Mouse (Mus musculus) liver, embryonic 16.5 days (tissue): ENCODE measurements around the gene Jtb. TPM values are rescaled to one million over a fixed set of nuclear protein-coding genes. Genes with fewer than 3 reads are reported as not detected.

Experiments used
- ATAC-seq: fragments of 200-750 bp; cut with Nextera tagmentation; 2 replicates; pipeline ENCODE4 v1.8.0; 2017; ENCODE audit warnings: low read depth, mild to moderate bottlenecking, moderate number of reproducible peaks, moderate library complexity
- H3K27ac ChIP-seq: fragments of 300-500 bp; sonication (generic); 2 replicates; pipeline ENCODE4 v1.5.1; 2014; ENCODE audit warnings: mild to moderate bottlenecking, low read length
- H3K27me3 ChIP-seq: fragments of 300-500 bp; sonication (generic); 2 replicates; pipeline ENCODE4 v1.6.1; 2014; ENCODE audit warnings: low read depth, low read length, mixed read lengths; ENCODE audit not compliant: control insufficient read depth, insufficient read depth
- H3K36me3 ChIP-seq: fragments of 300-500 bp; sonication (generic); 2 replicates; pipeline ENCODE4 v1.6.1; 2014; ENCODE audit warnings: mild to moderate bottlenecking; ENCODE audit not compliant: control insufficient read depth, insufficient read depth
- H3K4me1 ChIP-seq: fragments of 300-500 bp; sonication (generic); 2 replicates; pipeline ENCODE4 v1.6.1; 2014; ENCODE audit warnings: low read depth, low read length, mixed read lengths; ENCODE audit not compliant: control insufficient read depth
- H3K4me2 ChIP-seq: fragments of 300-500 bp; sonication (generic); 2 replicates; pipeline ENCODE4 v1.6.1; 2014; ENCODE audit warnings: low read depth, low read length, mixed read lengths
- H3K4me3 ChIP-seq: fragments of 300-500 bp; sonication (generic); 2 replicates; pipeline ENCODE4 v1.5.1; 2014; ENCODE audit warnings: low read depth, mild to moderate bottlenecking, low read length
- H3K9ac ChIP-seq: fragments of 300-500 bp; sonication (generic); 2 replicates; pipeline ENCODE4 v1.6.1; 2014; ENCODE audit warnings: low read depth, low read length
- H3K9me3 ChIP-seq: fragments of 300-500 bp; sonication (generic); replicated peaks from 2 replicates; pipeline ENCODE4 v1.6.1; 2016; ENCODE audit warnings: low read length; ENCODE audit not compliant: control insufficient read depth
- WGBS: fragments of 180-500 bp; shearing (Covaris S2); extraction: QIAGEN DNeasy Blood & Tissue Kit; methylation state at CpG from one replicate; pipeline ENCODE4 v1.1.7; 2014; ENCODE audit not compliant: insufficient replicate concordance; 5-methylcytosine and 5-hydroxymethylcytosine counted together
- polyA plus RNA-seq: library from polyadenylated mRNA; unstranded; fragments of >200 nt; fragmentation: Nextera tagmentation; extraction: Ambion mirVana; gene quantifications from 2 replicates; pipeline ENCODE4 v1.2.1, GENCODE M21; 2015

Jtb gene
- polyA plus RNA-seq, 1 experiment from 2014 or later = 35.7 TPM

DNA sequence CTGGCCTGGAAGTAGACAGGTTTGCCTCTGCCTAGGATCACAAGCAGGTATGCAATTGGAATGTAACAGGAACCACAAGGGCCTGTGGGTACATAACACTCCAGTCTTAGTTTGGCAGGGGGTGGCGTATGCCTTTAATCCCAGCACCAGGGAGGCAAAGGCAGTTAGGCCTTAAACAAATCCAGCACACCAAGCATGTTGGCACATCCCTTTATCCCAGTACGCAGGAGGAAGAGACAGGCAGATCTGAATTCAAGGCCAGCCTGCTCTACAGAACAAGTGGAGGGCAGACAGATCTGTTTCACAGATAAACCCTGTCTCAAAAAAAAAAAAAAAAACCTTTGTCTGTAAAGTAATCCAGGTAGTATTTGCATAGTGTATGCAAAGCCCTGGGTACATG is 22.7 kb upstream of the Jtb start:
- ATAC-seq = no peak
- 76% methylated on average over 2 of the region's 2 CpGs for WGBS
- H3K27ac ChIP-seq = no peak overlapping the region

DNA sequence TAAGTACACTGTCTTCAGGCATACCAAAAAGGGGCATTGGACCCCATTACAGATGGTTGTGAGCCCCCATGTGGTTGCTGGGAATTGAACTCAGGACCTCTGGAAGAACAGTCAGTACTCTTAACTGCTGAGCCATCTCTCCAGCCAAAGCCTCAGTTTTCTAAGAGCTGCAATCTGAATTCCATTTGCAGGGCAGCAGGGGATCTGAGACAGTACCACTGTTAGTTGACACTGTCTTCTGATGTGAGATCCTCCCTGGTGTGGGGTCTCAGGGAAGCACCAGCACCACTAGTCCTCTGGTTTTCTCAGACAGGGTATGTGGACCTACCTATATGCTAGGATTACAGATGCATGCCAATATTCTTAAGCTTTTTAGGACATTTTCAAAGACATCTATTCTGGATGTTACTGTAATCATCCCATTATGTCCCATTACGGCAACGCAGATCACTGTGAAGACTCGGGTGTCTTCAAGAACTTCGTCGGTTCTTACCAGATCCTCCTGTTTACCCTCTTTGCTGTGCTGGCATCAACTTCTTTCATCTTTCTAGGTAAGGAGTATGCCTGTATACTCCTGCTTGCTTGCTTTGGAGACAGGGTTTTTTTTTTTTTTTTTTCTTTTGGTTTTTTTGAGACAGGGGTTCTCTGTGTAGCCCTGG is 21.4 kb upstream of the Jtb start:
- H3K36me3 ChIP-seq = peaks cover 41% of the 10 kb centered on the region

More for the DNA sequence above, 22.7 kb upstream of the Jtb start:
- H3K9ac ChIP-seq = no peak overlapping the region
- H3K4me1 ChIP-seq = peaks cover 17% of the 10 kb centered on the region
- H3K27me3 ChIP-seq = no peaks in the 10 kb centered on the region
- no peak overlapping the region for H3K4me3 ChIP-seq
- H3K9me3 ChIP-seq = no peaks in the 10 kb centered on the region
- H3K36me3 ChIP-seq = peaks cover 41% of the 10 kb centered on the region
- no peak overlapping the region for H3K4me2 ChIP-seq

DNA sequence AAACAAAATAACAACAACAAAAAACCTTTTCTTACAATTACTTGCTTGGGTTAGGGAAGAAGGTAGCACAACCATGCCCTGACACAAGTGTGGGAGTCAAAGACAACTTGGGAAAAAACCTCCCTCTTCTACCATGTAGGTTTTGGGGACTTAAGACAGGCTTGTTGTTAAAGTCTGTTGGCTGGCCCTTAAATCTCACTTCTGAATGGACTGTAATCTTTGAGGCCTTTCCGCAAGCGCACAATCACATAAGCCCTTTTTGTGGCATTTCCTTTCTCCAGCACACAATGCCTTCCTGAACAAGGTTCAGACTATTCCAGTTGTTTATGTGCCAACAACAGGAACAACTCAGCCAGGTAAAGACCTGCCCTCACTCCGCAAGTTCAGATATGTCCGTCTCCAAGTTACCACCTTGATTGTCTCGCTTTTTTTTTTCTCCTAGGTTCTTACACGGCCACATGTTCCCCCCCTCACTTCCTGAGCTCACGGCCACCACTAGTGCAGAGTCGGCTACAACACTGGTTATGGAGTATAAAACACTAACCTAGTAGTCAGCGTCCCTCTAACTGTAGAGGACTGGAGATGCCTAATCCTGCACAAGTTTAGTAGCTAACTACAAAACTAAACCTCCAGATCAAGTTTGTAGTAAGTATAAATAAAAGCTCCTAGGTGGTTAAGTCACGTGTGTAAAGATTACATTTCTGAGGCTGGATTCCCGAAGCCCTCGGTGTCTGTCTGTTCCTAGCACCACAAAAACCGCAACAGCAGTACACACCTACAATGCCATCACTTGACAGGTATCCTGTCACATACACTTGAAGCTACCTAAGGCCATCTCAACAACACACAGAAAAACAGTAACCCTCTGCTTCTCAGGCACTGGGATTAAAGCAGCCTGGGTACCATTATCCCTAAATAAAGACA is 19.7 kb upstream of the Jtb start:
- WGBS = 44% methylated on average over 13 of the region's 13 CpGs
- no peak overlapping the region for H3K27ac ChIP-seq
- ATAC-seq = no peak
- peak overlapping the region; percentile 71 for H3K4me2 ChIP-seq
- H3K4me3 ChIP-seq = peak overlapping the region; percentile 84
- H3K27me3 ChIP-seq = no peaks in the 10 kb centered on the region; the same call in 1 of the 2 replicates
- peak overlapping the region; percentile 77 for H3K9ac ChIP-seq
- H3K4me1 ChIP-seq = peaks cover 24% of the 10 kb centered on the region
- H3K9me3 ChIP-seq = no peaks in the 10 kb centered on the region
- H3K36me3 ChIP-seq = peaks cover 41% of the 10 kb centered on the region

More for the DNA sequence above, 21.4 kb upstream of the Jtb start:
- ATAC-seq = no peak
- Histone ChIP-seq H3K4me3 (no peak overlapping the region), H3K27me3 (no peaks in the 10 kb centered on the region), H3K9me3 (no peaks in the 10 kb centered on the region), H3K4me2 (no peak overlapping the region), H3K4me1 (peaks cover 24% of the 10 kb centered on the region), H3K27ac (no peak overlapping the region), H3K9ac (no peak overlapping the region)
- WGBS = 86% methylated on average over 5 of the region's 5 CpGs

DNA sequence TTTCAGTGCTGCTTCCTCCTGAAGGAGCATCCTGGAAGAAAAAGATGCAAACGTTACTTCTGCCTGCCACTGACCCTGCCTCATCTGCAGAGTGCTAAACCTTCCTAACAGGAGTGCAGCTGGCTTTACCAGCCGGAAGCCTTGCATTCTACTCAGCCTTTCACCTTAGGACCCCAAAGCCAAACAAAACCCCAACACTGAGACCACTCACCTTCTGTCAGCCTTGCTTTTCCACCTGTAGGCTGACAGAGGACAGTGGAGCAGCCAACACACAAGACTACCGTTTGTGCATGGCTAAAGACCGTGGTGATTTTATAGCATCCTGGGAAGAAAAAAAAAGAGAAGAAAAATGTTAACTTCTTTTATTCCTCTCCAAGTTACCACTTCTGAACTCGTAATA is 18.7 kb upstream of the Jtb start:
- Histone ChIP-seq H3K9me3 (no peaks in the 10 kb centered on the region), H3K27me3 (no peaks in the 10 kb centered on the region; the same call in 1 of the 2 replicates), H3K4me2 (peak overlapping the region; percentile 71), H3K27ac (no peak overlapping the region), H3K9ac (peak overlapping the region; percentile 77), H3K4me3 (peak overlapping the region; percentile 84), H3K4me1 (peaks cover 24% of the 10 kb centered on the region), H3K36me3 (peaks cover 41% of the 10 kb centered on the region)
- 4% methylated on average over 5 of the region's 5 CpGs for WGBS
- ATAC-seq = no peak

DNA sequence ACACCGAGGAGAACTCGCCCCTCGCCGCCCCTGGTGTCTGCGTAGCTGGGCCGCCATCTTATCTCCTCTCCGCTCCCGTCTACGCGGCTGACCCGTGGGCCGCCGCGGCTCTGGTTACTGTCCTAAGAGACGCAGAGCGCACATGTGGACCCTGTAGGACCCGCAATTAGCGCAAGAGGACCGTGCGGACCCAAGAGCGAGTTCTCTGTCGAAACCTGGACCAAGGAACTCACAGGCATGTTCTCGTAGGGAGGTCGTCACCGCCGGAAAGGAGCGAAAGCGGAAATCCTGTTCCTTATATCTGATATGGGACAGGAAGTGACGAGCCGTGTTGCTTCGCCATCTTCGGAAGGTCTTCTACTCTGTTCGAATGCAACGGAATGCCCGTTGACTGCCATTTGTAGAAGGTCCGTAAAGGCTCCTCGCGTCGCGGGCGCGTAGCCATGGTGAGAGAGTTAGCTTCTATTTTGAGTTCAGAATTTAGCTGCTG is 18.0 kb upstream of the Jtb start, which contains the start of the genes Rps27 and Rab13:
TSS of gene Rps27 (minus strand) at position 275 of the 490 bp plus-strand sequence.
TSS of gene Rab13 (plus strand) at position 319 of the 490 bp plus-strand sequence.
- peaks cover 24% of the 10 kb centered on the region for H3K4me1 ChIP-seq
- H3K27ac ChIP-seq = peak within 1 kb of the TSS; percentile 80
- no peaks in the 10 kb centered on the region for H3K9me3 ChIP-seq
- H3K9ac ChIP-seq = peak within 1 kb of the TSS; percentile 77
- peak within 1 kb of the TSS; percentile 84 for H3K4me3 ChIP-seq
- peak; percentile 93 for ATAC-seq
- peak within 1 kb of the TSS; percentile 71 for H3K4me2 ChIP-seq
- peaks cover 34% of the 10 kb centered on the region for H3K36me3 ChIP-seq
- no peaks in the 10 kb centered on the region; the same call in 1 of the 2 replicates for H3K27me3 ChIP-seq
- WGBS = under 1% methylated on average over 42 of the region's 42 CpGs

DNA sequence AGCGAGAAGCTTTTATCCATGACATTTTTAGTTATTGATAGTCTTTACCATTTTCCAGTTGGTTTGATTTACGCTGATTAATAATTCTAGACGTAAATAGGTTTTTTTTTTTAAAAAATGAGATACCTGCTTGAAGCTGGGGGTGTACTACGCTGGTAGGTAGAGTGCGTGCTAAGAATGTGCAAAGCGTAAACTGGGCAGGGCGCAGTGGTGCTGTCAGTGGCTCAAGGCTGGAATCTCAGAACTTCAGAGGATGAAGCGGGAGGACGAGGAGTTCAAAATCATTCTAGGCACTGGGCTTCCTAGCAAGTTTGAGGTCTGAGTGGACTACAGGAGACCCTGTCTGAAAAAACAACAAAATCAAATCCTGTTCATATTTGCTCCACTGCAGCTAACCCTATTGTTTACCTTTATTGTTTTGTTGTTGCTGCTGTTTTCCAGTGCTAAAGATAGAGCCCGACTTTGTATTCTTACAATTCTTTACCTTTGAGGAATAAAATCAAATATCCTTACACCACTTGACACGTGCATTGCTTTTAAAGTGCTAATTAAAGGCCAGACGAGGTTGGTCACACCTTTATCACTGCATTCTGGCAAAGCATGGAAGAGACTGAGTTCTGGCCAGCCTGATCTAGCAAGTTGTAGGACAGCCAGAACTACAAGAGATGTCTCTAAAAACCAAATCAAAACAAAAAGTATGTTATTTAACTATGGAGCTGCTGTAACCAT is 17.3 kb upstream of the Jtb start:
- Histone ChIP-seq H3K9me3 (no peaks in the 10 kb centered on the region), H3K4me3 (peak overlapping the region; percentile 84), H3K9ac (peak overlapping the region; percentile 32), H3K36me3 (peaks cover 28% of the 10 kb centered on the region), H3K4me1 (peaks cover 24% of the 10 kb centered on the region), H3K4me2 (peak overlapping the region; percentile 69), H3K27ac (0 out of 2 replicates have a peak overlapping the region, but pooled peaks have one; percentile 4), H3K27me3 (no peaks in the 10 kb centered on the region; the same call in 1 of the 2 replicates)
- ATAC-seq = no peak
- 15% methylated on average over 12 of the region's 12 CpGs for WGBS

DNA sequence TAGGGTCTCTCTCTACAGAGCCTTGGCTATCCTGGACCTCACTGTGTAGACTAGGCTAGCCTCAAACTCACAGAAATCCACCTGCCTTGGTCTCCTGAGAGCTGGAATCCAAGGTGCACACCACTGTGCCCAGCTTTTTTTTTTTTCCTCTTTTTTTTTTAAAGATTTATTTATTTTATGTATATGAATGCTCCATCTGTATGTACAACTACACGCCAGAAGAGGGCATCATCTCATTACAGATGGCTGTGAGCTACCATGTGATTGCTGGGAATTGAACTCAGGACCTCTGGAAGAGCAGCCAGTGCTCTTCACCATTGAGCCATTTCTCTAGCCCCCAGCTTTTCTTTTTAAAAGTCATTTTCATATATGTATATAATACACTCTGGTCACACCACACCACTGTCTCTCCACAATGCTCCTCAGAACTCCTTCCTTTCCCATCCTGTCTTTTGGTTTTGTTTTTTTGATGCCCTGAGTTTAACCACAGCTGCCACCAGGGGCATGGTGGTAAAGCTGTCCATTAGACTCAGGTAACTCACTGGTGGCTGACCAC is 15.5 kb upstream of the Jtb start:
- Histone ChIP-seq H3K9me3 (no peaks in the 10 kb centered on the region), H3K36me3 (peaks cover 12% of the 10 kb centered on the region), H3K4me1 (peaks cover 34% of the 10 kb centered on the region), H3K9ac (no peak overlapping the region), H3K4me2 (no peak overlapping the region), H3K27me3 (no peaks in the 10 kb centered on the region; the same call in 1 of the 2 replicates), H3K4me3 (no peak overlapping the region), H3K27ac (no peak overlapping the region)
- 35% methylated on average over 1 of the region's 1 CpGs for WGBS
- ATAC-seq = no peak

DNA sequence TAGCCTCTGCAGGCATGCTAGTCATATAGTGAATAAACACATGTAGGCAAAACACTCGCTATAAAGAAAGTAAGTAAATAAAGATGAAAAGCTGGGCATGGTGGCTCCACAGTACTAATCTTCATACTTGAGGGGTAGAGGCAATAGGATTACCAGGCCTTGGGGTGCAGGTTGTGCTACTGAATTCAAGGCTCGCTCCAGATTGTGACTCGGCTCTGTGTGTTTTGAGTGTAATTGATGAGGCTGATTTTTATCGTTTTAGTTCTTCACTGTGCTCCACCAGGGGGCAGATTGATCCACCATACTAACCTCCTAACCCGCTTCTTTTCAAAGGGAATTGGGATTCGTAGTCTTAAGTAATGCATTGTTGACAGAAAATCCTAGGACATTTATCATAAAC is 11.3 kb upstream of the Jtb start:
- Histone ChIP-seq H3K4me3 (peak overlapping the region; percentile 60), H3K27me3 (no peaks in the 10 kb centered on the region; the same call in 1 of the 2 replicates), H3K4me2 (peak overlapping the region; percentile 75), H3K9me3 (no peaks in the 10 kb centered on the region), H3K27ac (peak overlapping the region; percentile 59; the same call in 1 of the 2 replicates), H3K4me1 (peaks cover 20% of the 10 kb centered on the region), H3K36me3 (no peaks in the 10 kb centered on the region), H3K9ac (peak overlapping the region; percentile 65)
- WGBS = 10% methylated on average over 6 of the region's 6 CpGs
- peak; percentile 51 for ATAC-seq
